7 mouse cellular contexts compared by ENCODE assay signal in genomic region chr15:78530671-78531450, GRCm38 (mm10). TPM values are rescaled to one million over a fixed set of nuclear protein-coding genes. Genes with fewer than 3 reads are reported as not detected.
DNase-seq lines count a peak whose midpoint lies in the region; ATAC-seq and TF ChIP-seq lines count a peak whose summit lies in the region.

Gene C1qtnf6, minus strand, starts transcription at chr15:78531416.

- in situ Hi-C loops in ES-E14 (cut with MboI; ENCODE audit: low sequenced_read_pairs in 2 of 2, unreplicated experiment in 2 of 2) = no loop called here

- no peak for ATAC-seq in forebrain, embryonic 15.5 days (replicated peaks)
- ATAC-seq in hindbrain, embryonic 11.5 days (ENCODE audit: low FRiP score) = no peak
- no peak for ATAC-seq in limb, embryonic 15.5 days (ENCODE audit: insufficient number of reproducible peaks, low FRiP score, low TSS enrichment, low read depth)
- ATAC-seq in neural tube, embryonic 14.5 days (ENCODE audit: low read depth) = no peak
- ATAC-seq in monocyte, adult 5-6 weeks (replicated peaks; ENCODE audit: insufficient number of reproducible peaks, low FRiP score, low TSS enrichment, poor library complexity, severe bottlenecking) = no peak

- H3K4me1 ChIP-seq in ES-E14 (ENCODE audit: control insufficient read depth in 2 of 2, insufficient read depth in 2 of 2, low read length in 2 of 2, poor library complexity in 1 of 2) = peaks cover 0 to 7% of the 10 kb centered on the region in 2 experiments; a peak in 1 of 4 replicates
- peaks cover 31% of the 10 kb centered on the region for H3K4me1 ChIP-seq in forebrain, embryonic 15.5 days
- no peaks in the 10 kb centered on the region; the same call in 1 of the 2 replicates for H3K4me1 ChIP-seq in hindbrain, embryonic 11.5 days (replicated peaks; ENCODE audit: control insufficient read depth, insufficient read depth, low read length)
- peaks cover 46% of the 10 kb centered on the region for H3K4me1 ChIP-seq in limb, embryonic 15.5 days
- H3K4me1 ChIP-seq in neural tube, embryonic 14.5 days (ENCODE audit: control insufficient read depth, insufficient read depth, low read length) = peaks cover 16% of the 10 kb centered on the region; the same call in 1 of the 2 replicates

- H3K27me3 ChIP-seq in forebrain, embryonic 15.5 days = no peaks in the 10 kb centered on the region
- H3K27me3 ChIP-seq in hindbrain, embryonic 11.5 days (ENCODE audit: control insufficient read depth, insufficient read depth, low read length) = peaks cover 4% of the 10 kb centered on the region; the same call in 1 of the 2 replicates
- H3K27me3 ChIP-seq in limb, embryonic 15.5 days = no peaks in the 10 kb centered on the region
- no peaks in the 10 kb centered on the region for H3K27me3 ChIP-seq in neural tube, embryonic 14.5 days (ENCODE audit: control insufficient read depth, insufficient read depth, low read length)

- 0 out of 2 replicates have a peak within 1 kb of the TSS, but pooled peaks have one; percentile 35 for H3K9ac ChIP-seq in ES-E14 (ENCODE audit: insufficient read depth, low read depth, low read length, poor library complexity, severe bottlenecking)
- H3K9ac ChIP-seq in forebrain, embryonic 15.5 days (replicated peaks) = peak within 1 kb of the TSS; percentile 53
- H3K9ac ChIP-seq in hindbrain, embryonic 11.5 days (ENCODE audit: low read depth, low read length) = peak within 1 kb of the TSS; percentile 72
- peak within 1 kb of the TSS; percentile 28; the same call in 1 of the 2 replicates for H3K9ac ChIP-seq in limb, embryonic 15.5 days
- peak within 1 kb of the TSS; percentile 51 for H3K9ac ChIP-seq in neural tube, embryonic 14.5 days (replicated peaks; ENCODE audit: low read depth, low read length)

- no peaks in the 10 kb centered on the region for H3K36me3 ChIP-seq in ES-E14 (ENCODE audit: control insufficient read depth, insufficient read depth, low read length, poor library complexity, severe bottlenecking)
- H3K36me3 ChIP-seq in forebrain, embryonic 15.5 days = no peaks in the 10 kb centered on the region
- H3K36me3 ChIP-seq in hindbrain, embryonic 11.5 days (ENCODE audit: control insufficient read depth, insufficient read depth, low read length) = no peaks in the 10 kb centered on the region
- 0 out of 2 replicates have a peak, but pooled peaks cover 3% of the 10 kb centered on the region for H3K36me3 ChIP-seq in limb, embryonic 15.5 days
- H3K36me3 ChIP-seq in neural tube, embryonic 14.5 days (ENCODE audit: control insufficient read depth, insufficient read depth, low read length) = no peaks in the 10 kb centered on the region

- H3K27ac ChIP-seq in ES-E14 (ENCODE audit: insufficient read depth, low read depth, low read length, poor library complexity, severe bottlenecking) = no peak within 1 kb of the TSS
- peak within 1 kb of the TSS; percentile 70 for H3K27ac ChIP-seq in forebrain, embryonic 15.5 days (replicated peaks)
- H3K27ac ChIP-seq in hindbrain, embryonic 11.5 days (ENCODE audit: low read depth, low read length) = peak within 1 kb of the TSS; percentile 75
- H3K27ac ChIP-seq in limb, embryonic 15.5 days = peak within 1 kb of the TSS; percentile 82
- H3K27ac ChIP-seq in neural tube, embryonic 14.5 days (ENCODE audit: low read depth, low read length) = peak within 1 kb of the TSS; percentile 34

- whole genome bisulfite sequencing in forebrain, embryonic 15.5 days = 77% methylated on average over 17 of the region's 17 CpGs
- WGBS in hindbrain, embryonic 11.5 days = 69% methylated on average over 17 of the region's 17 CpGs
- WGBS in limb, embryonic 15.5 days = 69% methylated on average over 17 of the region's 17 CpGs
- WGBS in neural tube, embryonic 14.5 days = 71% methylated on average over 17 of the region's 17 CpGs

- no peak for DNase-seq in ES-E14 (ENCODE audit: low read depth, low spot score)
- peak; percentile 84 for DNase-seq in adrenal gland, postnatal 25 days
- DNase-seq in hindbrain, embryonic 11.5 days (ENCODE audit: low spot score) = no peak

- no peaks in the 10 kb centered on the region for H3K9me3 ChIP-seq in ES-E14 (ENCODE audit: control insufficient read depth, insufficient read depth, low read depth, low read length)
- H3K9me3 ChIP-seq in forebrain, embryonic 15.5 days = no peaks in the 10 kb centered on the region
- no peaks in the 10 kb centered on the region for H3K9me3 ChIP-seq in hindbrain, embryonic 11.5 days (ENCODE audit: control insufficient read depth, low read length)
- H3K9me3 ChIP-seq in limb, embryonic 15.5 days = no peaks in the 10 kb centered on the region
- H3K9me3 ChIP-seq in neural tube, embryonic 14.5 days (ENCODE audit: control insufficient read depth, low read length) = no peaks in the 10 kb centered on the region

- peak within 1 kb of the TSS; percentile 55 for H3K4me2 ChIP-seq in forebrain, embryonic 15.5 days (replicated peaks)
- H3K4me2 ChIP-seq in hindbrain, embryonic 11.5 days (replicated peaks; ENCODE audit: low read depth, low read length) = peak within 1 kb of the TSS; percentile 56
- peak within 1 kb of the TSS; percentile 56 for H3K4me2 ChIP-seq in limb, embryonic 15.5 days
- H3K4me2 ChIP-seq in neural tube, embryonic 14.5 days (ENCODE audit: low read depth, low read length) = peak within 1 kb of the TSS; percentile 50

- H3K4me3 ChIP-seq in ES-E14 (ENCODE audit: insufficient read depth in 1 of 2, low read depth in 1 of 2, low read length in 2 of 2, poor library complexity in 1 of 2, severe bottlenecking in 1 of 2) = peak within 1 kb of the TSS; percentile 44 to 52
- peak within 1 kb of the TSS; percentile 35 for H3K4me3 ChIP-seq in forebrain, embryonic 15.5 days
- H3K4me3 ChIP-seq in hindbrain, embryonic 11.5 days (ENCODE audit: low read depth, low read length) = peak within 1 kb of the TSS; percentile 30
- peak within 1 kb of the TSS; percentile 32 for H3K4me3 ChIP-seq in limb, embryonic 15.5 days
- peak within 1 kb of the TSS; percentile 17 for H3K4me3 ChIP-seq in neural tube, embryonic 14.5 days (ENCODE audit: low read depth, low read length)

TF ChIP-seq in ES-E14, 5 proteins besides CTCF, POLR2A, EP300 and RAD21:
- no peak for TF ChIP-seq MAFK (IDR thresholded peaks at IDR 0.05; ENCODE audit: insufficient read depth, low read depth, low read length)
- TF ChIP-seq ZNF384 (IDR thresholded peaks at IDR 0.05; ENCODE audit: low read depth, low read length) = no peak
- no peak for TF ChIP-seq CHD2 (IDR thresholded peaks at IDR 0.05; ENCODE audit: low read depth, low read length)
- no peak for TF ChIP-seq ZC3H11A (IDR thresholded peaks at IDR 0.05; ENCODE audit: borderline replicate concordance, low read depth, low read length)
- TF ChIP-seq HCFC1 (IDR thresholded peaks at IDR 0.05; ENCODE audit: borderline replicate concordance, insufficient read depth, low read length) = no peak

RNA-seq across cellular contexts. Expression of gene C1qtnf6, which starts in this region (rescaled TPM):
- 1.1 and 1.8 TPM in 2 replicates for total RNA-seq in ES-E14 (2012; rRNA removed)
- 48.7 and 59.4 TPM in 2 replicates for total RNA-seq in adrenal gland, postnatal 25 days (2021)
- polyA plus RNA-seq in forebrain, embryonic 15.5 days (2015; fragmentation: Nextera tagmentation; extraction: Ambion mirVana) = 4.2 and 4.9 TPM in 2 replicates
- polyA plus RNA-seq in hindbrain, embryonic 11.5 days (2014; fragmentation: Nextera tagmentation; extraction: Ambion mirVana) = 11.8 and 12.4 TPM in 2 replicates
- polyA plus RNA-seq in limb, embryonic 15.5 days (2015; fragmentation: Nextera tagmentation; extraction: Ambion mirVana) = 52.3 and 60.8 TPM in 2 replicates
- 6.0 and 8.5 TPM in 2 replicates for polyA plus RNA-seq in neural tube, embryonic 14.5 days (2014; fragmentation: Nextera tagmentation; extraction: Ambion mirVana)
- 0.67 to 0.87 TPM in 2 of 3 replicates, not detected in the other for total RNA-seq in monocyte, adult 5-6 weeks (2017)

Comparison
In these comparisons a context has a peak if more than half of its experiments do, and no peak if none do; other contexts are left out.
1. RNA of gene C1qtnf6 (total RNA-seq): 48.7 to 59.4 TPM in adrenal gland, postnatal 25 days; 1.1 to 1.8 TPM in ES-E14 and 0.67 to 0.87 TPM in monocyte, adult 5-6 weeks; every median in the first group is over 10 times any median in the second.
2. Peak in every context shown above with its lines, with median percentiles within 50 percentile points of each other: H3K4me3 ChIP-seq, H3K9ac ChIP-seq and H3K4me2 ChIP-seq.